Mouse (Mus musculus): ENCODE results near the gene Ndufs3. TPM values are rescaled to one million over a fixed set of nuclear protein-coding genes. Genes with fewer than 3 reads are reported as not detected.

The Ndufs3 gene
- polyA plus RNA-seq, 1 experiment from 2014 or later = 212 TPM

DNA sequence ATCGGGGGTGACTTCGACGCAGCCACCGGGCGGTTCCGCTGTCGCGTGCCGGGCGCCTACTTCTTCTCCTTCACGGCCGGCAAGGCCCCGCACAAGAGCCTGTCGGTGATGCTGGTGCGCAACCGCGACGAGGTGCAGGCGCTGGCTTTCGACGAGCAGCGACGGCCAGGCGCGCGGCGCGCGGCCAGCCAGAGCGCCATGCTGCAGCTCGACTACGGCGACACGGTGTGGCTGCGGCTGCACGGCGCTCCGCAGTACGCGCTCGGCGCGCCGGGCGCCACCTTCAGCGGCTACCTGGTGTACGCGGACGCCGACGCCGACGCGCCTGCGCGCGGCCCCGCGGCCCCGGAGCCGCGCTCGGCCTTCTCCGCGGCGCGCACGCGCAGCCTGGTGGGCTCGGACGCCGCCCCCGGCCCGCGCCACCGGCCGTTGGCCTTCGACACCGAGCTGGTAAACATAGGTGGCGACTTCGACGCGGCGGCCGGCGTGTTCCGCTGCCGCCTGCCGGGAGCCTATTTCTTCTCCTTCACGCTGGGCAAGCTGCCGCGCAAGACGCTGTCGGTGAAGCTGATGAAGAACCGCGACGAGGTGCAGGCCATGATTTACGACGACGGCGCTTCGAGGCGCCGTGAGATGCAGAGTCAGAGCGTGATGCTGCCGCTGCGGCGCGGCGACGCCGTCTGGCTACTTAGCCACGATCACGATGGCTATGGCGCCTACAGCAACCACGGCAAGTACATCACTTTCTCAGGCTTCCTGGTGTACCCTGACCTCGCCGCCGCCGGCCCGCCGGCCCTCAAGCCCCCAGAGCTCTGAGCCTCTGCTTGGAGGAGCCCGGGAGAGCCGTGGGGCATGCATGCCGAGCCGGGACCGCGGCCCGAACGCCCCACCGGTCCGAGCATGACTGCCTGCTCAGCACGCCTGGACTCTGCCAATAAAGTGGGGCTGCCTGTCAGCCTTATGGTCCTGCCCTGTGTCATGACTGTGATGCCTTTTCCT, 14.8 kb downstream of the Ndufs3 start:
- H3K36me3 ChIP-seq (ENCODE audit: control insufficient read depth, insufficient read depth, low read length) = peaks cover 30% of the 10 kb centered on the region
- WGBS = 4% methylated on average over 133 of the region's 133 CpGs
- peak overlapping the region; percentile 64 for H3K27ac ChIP-seq (replicated peaks; ENCODE audit: low read depth, low read length)
- H3K9me3 ChIP-seq (ENCODE audit: control insufficient read depth, low read length) = no peaks in the 10 kb centered on the region
- H3K9ac ChIP-seq (replicated peaks; ENCODE audit: low read length) = peak overlapping the region; percentile 54
- H3K4me3 ChIP-seq (replicated peaks; ENCODE audit: low read depth, low read length) = peak overlapping the region; percentile 43
- H3K4me1 ChIP-seq (ENCODE audit: control insufficient read depth, insufficient read depth, low read length) = peaks cover 30% of the 10 kb centered on the region
- H3K27me3 ChIP-seq (ENCODE audit: control insufficient read depth, insufficient read depth, low read length) = peaks cover 28% of the 10 kb centered on the region
- peak overlapping the region; percentile 65 for H3K4me2 ChIP-seq (ENCODE audit: low read length)
- peak; percentile 89 for DNase-seq
- ATAC-seq (ENCODE audit: low FRiP score, low TSS enrichment) = peak; percentile 62

DNA sequence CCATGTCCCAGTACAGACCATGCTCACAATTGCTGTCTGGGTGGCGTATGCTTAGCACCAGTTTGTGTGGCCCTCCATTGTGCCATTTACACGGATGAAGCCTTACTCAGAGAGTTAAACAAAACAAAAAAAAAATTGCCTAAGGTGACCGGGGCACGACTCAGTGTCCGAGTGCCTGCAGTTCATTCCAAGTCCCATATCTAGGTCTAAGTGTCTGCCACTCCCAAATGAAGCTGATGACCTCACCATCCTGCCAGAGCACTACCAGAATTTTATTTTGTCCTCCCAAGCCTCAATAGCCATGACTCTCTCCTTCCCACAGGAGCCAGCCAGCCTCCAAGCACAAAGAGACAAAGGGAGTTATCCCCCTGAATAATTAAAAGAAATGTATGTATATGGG, 17.0 kb downstream of the Ndufs3 start:
- H3K9me3 ChIP-seq (ENCODE audit: control insufficient read depth, low read length) = no peaks in the 10 kb centered on the region
- H3K4me1 ChIP-seq (ENCODE audit: control insufficient read depth, insufficient read depth, low read length) = peaks cover 37% of the 10 kb centered on the region
- H3K36me3 ChIP-seq (ENCODE audit: control insufficient read depth, insufficient read depth, low read length) = peaks cover 15% of the 10 kb centered on the region
- ATAC-seq (ENCODE audit: low FRiP score, low TSS enrichment) (no peak), DNase-seq (no peak)
- peaks cover 28% of the 10 kb centered on the region for H3K27me3 ChIP-seq (ENCODE audit: control insufficient read depth, insufficient read depth, low read length)
- peak overlapping the region; percentile 82 for H3K4me2 ChIP-seq (ENCODE audit: low read length)
- WGBS = 70% methylated on average over 5 of the region's 5 CpGs
- no peak overlapping the region for H3K27ac ChIP-seq (replicated peaks; ENCODE audit: low read depth, low read length)
- H3K9ac ChIP-seq (replicated peaks; ENCODE audit: low read length) = peak overlapping the region; percentile 93
- H3K4me3 ChIP-seq (replicated peaks; ENCODE audit: low read depth, low read length) = peak overlapping the region; percentile 71

DNA sequence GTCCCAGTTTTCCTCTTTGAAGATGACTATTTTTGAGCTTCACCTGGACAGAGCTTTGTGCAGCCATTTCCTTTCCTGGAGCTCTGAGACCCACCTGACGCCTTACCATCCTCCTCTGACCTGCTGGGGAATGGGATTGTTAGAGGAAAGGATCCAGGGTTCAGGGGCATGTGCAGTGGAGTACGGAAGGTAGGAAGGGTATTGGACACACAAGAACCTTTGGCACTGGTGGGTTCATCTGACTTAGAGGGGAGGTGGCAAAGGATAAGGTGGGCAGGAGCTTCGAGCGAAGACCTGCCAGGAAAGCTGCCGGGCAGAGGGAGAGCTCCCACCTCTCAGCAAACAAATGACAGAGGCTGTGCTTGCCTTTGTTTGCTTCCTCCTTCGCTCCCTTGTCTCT, 18.2 kb downstream of the Ndufs3 start:
- H3K9me3 ChIP-seq (ENCODE audit: control insufficient read depth, low read length) = no peaks in the 10 kb centered on the region
- peaks cover 37% of the 10 kb centered on the region for H3K4me1 ChIP-seq (ENCODE audit: control insufficient read depth, insufficient read depth, low read length)
- H3K27me3 ChIP-seq (ENCODE audit: control insufficient read depth, insufficient read depth, low read length) = peaks cover 28% of the 10 kb centered on the region
- peak overlapping the region; percentile 82 for H3K4me2 ChIP-seq (ENCODE audit: low read length)
- H3K4me3 ChIP-seq (replicated peaks; ENCODE audit: low read depth, low read length) = peak overlapping the region; percentile 71
- peaks cover 4% of the 10 kb centered on the region; the same call in 1 of the 2 replicates for H3K36me3 ChIP-seq (ENCODE audit: control insufficient read depth, insufficient read depth, low read length)
- no peak for ATAC-seq (ENCODE audit: low FRiP score, low TSS enrichment)
- peak; percentile 43 for DNase-seq
- H3K9ac ChIP-seq (replicated peaks; ENCODE audit: low read length) = peak overlapping the region; percentile 93
- WGBS = 20% methylated on average over 6 of the region's 6 CpGs
- peak overlapping the region; percentile 91 for H3K27ac ChIP-seq (replicated peaks; ENCODE audit: low read depth, low read length)

DNA sequence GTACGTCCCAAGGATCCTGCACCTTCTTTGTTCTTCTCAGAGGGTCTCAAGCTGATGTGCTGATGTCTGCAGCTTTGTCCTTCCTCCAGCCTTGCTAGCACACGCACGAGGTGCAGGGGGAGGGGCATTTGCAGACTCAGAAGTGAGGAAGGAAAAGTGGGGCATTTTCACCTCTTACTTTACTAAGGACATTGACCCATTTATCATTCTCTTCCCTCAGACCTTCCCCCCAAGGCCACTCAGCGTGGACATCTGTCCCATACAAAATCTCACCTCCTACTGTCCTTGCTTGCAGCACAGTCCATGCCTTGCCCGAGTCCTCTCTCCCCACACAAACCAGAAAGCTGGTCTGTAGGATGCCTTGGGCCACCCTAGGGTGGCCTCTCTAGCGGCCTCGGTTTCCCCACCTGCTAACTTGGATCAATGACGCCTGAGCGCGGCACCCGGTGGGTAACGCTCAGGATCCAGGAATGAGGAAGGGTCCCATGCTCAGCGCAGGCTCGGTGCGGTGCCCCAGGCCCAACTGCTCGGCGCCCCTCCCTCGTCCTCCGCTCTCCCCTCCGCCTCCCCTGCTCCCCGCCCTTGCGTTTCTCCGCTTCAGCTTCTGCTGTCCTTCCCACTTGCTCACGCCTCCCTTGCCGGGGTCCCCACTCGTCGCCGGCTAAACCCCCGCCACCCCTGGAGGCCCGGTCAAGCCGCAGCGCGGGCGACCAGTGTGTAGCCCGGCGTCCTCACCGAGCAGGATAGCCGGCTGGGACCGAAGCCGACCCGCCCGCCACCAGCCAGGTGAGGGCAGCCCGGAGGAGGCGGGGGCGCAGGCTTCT, 19.2 kb downstream of the Ndufs3 start, which contains the start of gene C1qtnf4:
TSS of gene C1qtnf4 (plus strand) at position 643 of the 824 bp plus-strand sequence.
- peak within 1 kb of the TSS; percentile 91 for H3K27ac ChIP-seq (replicated peaks; ENCODE audit: low read depth, low read length)
- peak within 1 kb of the TSS; percentile 71 for H3K4me3 ChIP-seq (replicated peaks; ENCODE audit: low read depth, low read length)
- peak within 1 kb of the TSS; percentile 93 for H3K9ac ChIP-seq (replicated peaks; ENCODE audit: low read length)
- DNase-seq (peak; percentile 84), ATAC-seq (ENCODE audit: low FRiP score, low TSS enrichment) (peak; percentile 72)
- under 1% methylated on average over 45 of the region's 45 CpGs for WGBS
- H3K4me1 ChIP-seq (ENCODE audit: control insufficient read depth, insufficient read depth, low read length) = peaks cover 36% of the 10 kb centered on the region
- peaks cover 3% of the 10 kb centered on the region; the same call in 1 of the 2 replicates for H3K36me3 ChIP-seq (ENCODE audit: control insufficient read depth, insufficient read depth, low read length)
- H3K27me3 ChIP-seq (ENCODE audit: control insufficient read depth, insufficient read depth, low read length) = peaks cover 28% of the 10 kb centered on the region
- no peaks in the 10 kb centered on the region for H3K9me3 ChIP-seq (ENCODE audit: control insufficient read depth, low read length)
- H3K4me2 ChIP-seq (ENCODE audit: low read length) = peak within 1 kb of the TSS; percentile 82

DNA sequence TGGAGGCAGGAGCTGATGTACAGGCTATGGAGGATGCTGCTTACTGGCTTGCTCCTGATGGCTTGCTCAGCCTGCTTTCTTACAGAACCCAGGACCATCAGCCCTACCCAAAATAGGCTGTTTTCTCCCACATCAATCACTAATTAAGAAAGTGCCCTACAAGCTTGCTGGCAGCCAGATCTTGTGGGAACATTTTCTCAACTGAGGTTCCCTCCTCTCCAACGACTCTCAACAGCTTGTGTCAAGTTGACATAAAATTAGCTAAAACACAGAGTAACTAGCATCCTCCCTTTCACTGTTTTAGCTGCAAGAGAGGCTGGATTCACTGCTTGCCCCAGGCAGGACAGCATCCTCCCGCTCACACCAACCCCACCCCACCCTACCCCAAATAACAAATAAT, 22.8 kb downstream of the Ndufs3 start:
- DNase-seq (no peak), ATAC-seq (ENCODE audit: low FRiP score, low TSS enrichment) (no peak)
- Histone ChIP-seq H3K36me3 (ENCODE audit: control insufficient read depth, insufficient read depth, low read length) (no peaks in the 10 kb centered on the region), H3K27me3 (ENCODE audit: control insufficient read depth, insufficient read depth, low read length) (no peaks in the 10 kb centered on the region), H3K9ac (replicated peaks; ENCODE audit: low read length) (no peak overlapping the region), H3K4me1 (ENCODE audit: control insufficient read depth, insufficient read depth, low read length) (peaks cover 12% of the 10 kb centered on the region), H3K4me3 (replicated peaks; ENCODE audit: low read depth, low read length) (no peak overlapping the region), H3K9me3 (ENCODE audit: control insufficient read depth, low read length) (no peaks in the 10 kb centered on the region), H3K27ac (replicated peaks; ENCODE audit: low read depth, low read length) (no peak overlapping the region), H3K4me2 (ENCODE audit: low read length) (no peak overlapping the region)
- WGBS = 89% methylated on average over 2 of the region's 2 CpGs

DNA sequence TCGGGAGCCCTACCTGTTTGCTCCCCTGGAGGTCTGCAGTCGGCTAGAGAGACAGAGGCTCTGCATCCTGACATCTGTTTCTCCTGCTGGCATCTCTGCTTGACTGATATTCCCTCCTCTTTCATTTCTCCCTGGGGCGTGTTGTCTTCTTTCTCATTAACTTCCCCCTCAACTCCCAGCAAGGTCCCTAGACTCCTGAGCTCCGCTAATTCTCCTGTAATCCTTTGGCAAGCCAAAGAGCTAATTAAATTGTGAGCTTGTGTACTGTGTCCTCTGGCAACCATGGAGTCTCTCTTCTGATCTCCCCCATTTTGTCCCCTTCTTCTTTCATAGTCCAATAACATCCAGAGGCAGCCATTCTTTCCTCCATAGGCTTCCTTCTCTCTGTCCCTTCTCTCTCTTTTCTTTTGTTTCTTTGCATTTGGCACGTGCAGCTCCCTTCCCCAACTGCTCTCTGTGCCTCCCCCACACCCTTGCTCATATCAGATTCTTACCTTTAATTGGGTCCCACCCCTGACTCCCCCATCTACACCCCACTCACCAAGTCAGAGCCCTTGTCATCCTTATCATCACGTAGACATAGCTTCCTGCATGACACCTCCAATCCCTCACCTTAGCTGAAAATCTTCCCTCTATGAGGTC, 24.4 kb downstream of the Ndufs3 start:
- Histone ChIP-seq H3K9me3 (ENCODE audit: control insufficient read depth, low read length) (no peaks in the 10 kb centered on the region), H3K27me3 (ENCODE audit: control insufficient read depth, insufficient read depth, low read length) (no peaks in the 10 kb centered on the region), H3K4me3 (replicated peaks; ENCODE audit: low read depth, low read length) (no peak overlapping the region), H3K9ac (replicated peaks; ENCODE audit: low read length) (no peak overlapping the region), H3K4me2 (ENCODE audit: low read length) (peak overlapping the region; percentile 15; the same call in 1 of the 2 replicates), H3K27ac (replicated peaks; ENCODE audit: low read depth, low read length) (0 out of 2 replicates have a peak overlapping the region, but pooled peaks have one; percentile 6), H3K4me1 (ENCODE audit: control insufficient read depth, insufficient read depth, low read length) (peaks cover 12% of the 10 kb centered on the region), H3K36me3 (ENCODE audit: control insufficient read depth, insufficient read depth, low read length) (no peaks in the 10 kb centered on the region)
- DNase-seq (peak; percentile 60), ATAC-seq (ENCODE audit: low FRiP score, low TSS enrichment) (0 out of 2 replicates have a peak, but pooled peaks have one; percentile 31)
- WGBS = 11% methylated on average over 6 of the region's 6 CpGs

DNA sequence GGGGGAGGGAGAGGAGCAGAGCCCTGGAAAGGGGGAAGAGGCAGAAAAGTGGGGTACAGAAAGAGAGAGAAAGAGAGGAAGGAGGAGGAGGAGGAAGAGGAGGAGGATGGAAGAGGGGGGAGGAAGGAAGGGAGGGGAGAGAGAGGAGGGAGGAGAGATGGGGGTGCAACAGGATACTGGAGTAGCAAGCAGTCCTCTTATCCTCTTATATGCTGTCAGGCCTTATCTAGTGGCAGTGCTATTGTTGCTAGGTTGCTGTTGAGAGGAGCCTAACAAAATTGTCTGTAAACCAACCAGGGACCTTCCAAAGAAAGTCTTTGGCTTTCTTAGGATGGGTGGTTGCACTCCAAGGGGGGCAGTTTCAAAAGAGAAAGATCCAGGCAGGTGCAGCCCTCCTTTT, 25.2 kb downstream of the Ndufs3 start:
- H3K36me3 ChIP-seq (ENCODE audit: control insufficient read depth, insufficient read depth, low read length) = no peaks in the 10 kb centered on the region
- H3K4me2 ChIP-seq (ENCODE audit: low read length) = no peak overlapping the region
- no peak overlapping the region for H3K27ac ChIP-seq (replicated peaks; ENCODE audit: low read depth, low read length)
- no peaks in the 10 kb centered on the region for H3K27me3 ChIP-seq (ENCODE audit: control insufficient read depth, insufficient read depth, low read length)
- no peak overlapping the region for H3K4me3 ChIP-seq (replicated peaks; ENCODE audit: low read depth, low read length)
- ATAC-seq (ENCODE audit: low FRiP score, low TSS enrichment) (no peak), DNase-seq (no peak)
- peaks cover 9% of the 10 kb centered on the region for H3K4me1 ChIP-seq (ENCODE audit: control insufficient read depth, insufficient read depth, low read length)
- H3K9me3 ChIP-seq (ENCODE audit: control insufficient read depth, low read length) = no peaks in the 10 kb centered on the region
- H3K9ac ChIP-seq (replicated peaks; ENCODE audit: low read length) = no peak overlapping the region

DNA sequence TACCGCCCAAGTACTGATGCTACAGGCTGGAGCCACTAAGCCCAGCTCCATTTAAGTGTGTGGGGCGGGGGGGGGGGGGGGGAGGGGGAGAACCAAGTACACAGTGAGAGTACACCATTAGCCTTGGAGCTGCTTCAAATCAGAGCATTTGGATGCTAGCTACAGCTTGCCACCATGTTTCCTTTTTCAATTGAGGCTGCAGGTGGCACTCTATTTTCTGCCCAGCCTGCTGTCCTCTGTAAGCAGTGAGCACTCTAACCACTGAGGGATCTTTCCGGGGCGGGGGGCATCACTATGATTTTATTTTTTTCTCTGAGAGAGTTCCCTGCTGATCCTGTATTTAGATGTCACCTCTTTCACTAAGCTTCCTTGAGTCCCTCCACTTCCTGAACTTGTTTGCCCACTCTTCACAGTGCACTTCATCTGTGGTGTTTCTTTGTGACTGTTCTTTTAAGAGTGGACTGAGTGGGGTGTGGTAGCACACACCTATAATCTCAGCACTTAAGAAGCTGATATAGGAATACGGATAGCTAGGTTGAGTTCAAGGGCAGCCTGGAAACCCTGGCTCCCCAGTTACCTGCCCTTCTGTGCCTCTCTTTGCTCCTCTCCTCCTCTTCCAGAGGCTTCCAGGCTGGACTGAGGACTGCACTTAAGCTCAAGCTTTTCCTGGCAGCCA, 26.9 kb downstream of the Ndufs3 start:
- Histone ChIP-seq H3K4me1 (ENCODE audit: control insufficient read depth, insufficient read depth, low read length) (peaks cover 6% of the 10 kb centered on the region; the same call in 1 of the 2 replicates), H3K4me2 (ENCODE audit: low read length) (no peak overlapping the region), H3K4me3 (replicated peaks; ENCODE audit: low read depth, low read length) (no peak overlapping the region), H3K27me3 (ENCODE audit: control insufficient read depth, insufficient read depth, low read length) (no peaks in the 10 kb centered on the region), H3K9ac (replicated peaks; ENCODE audit: low read length) (no peak overlapping the region), H3K27ac (replicated peaks; ENCODE audit: low read depth, low read length) (no peak overlapping the region), H3K9me3 (ENCODE audit: control insufficient read depth, low read length) (no peaks in the 10 kb centered on the region), H3K36me3 (ENCODE audit: control insufficient read depth, insufficient read depth, low read length) (no peaks in the 10 kb centered on the region)
- DNase-seq = no peak
- 69% methylated on average over 5 of the region's 5 CpGs for WGBS
- ATAC-seq (ENCODE audit: low FRiP score, low TSS enrichment) = no peak

Measured in midbrain, embryonic 14.5 days (tissue).